Mouse (Mus musculus) lung, adult 2 months (tissue): Measurements from ENCODE around the gene Plxna1.

Experiments
- CTCF ChIP-seq: fragments of 200-500 bp; IDR thresholded peaks from 2 replicates; pipeline ENCODE4 v1.5.1; 2011; ENCODE audit warnings: mild to moderate bottlenecking, low read length, control low read depth; ENCODE audit not compliant: insufficient read depth
- POLR2A ChIP-seq: fragments of 200-500 bp; IDR thresholded peaks from 2 replicates; pipeline ENCODE4 v1.6.1; 2011; ENCODE audit warnings: low read depth, mild to moderate bottlenecking, control low read depth, low read length, borderline replicate concordance; ENCODE audit errors: extremely low read depth

- TF ChIP-seq CTCF = no peak
- no peak for TF ChIP-seq POLR2A
Measured at GRCm38 (mm10) chr6:89363107-89363451, 659 bp upstream of the Plxna1 start.
